Mouse (Mus musculus) midbrain, embryonic 13.5 days (tissue): Measurements from ENCODE around the gene Irf8. TPM values are rescaled to one million over a fixed set of nuclear protein-coding genes. Genes with fewer than 3 reads are reported as not detected.
"Not testable (repeated sequence)": the region's sequence is repeated elsewhere in the genome, so short reads cannot be mapped to it uniquely, and the experiment has no call there.

Experiments used
- ATAC-seq: fragments of 200-750 bp; cut with Nextera tagmentation; 2 replicates; pipeline ENCODE4 v1.8.0; 2017; ENCODE audit warnings: mild to moderate bottlenecking, moderate TSS enrichment, moderate library complexity
- H3K27ac ChIP-seq: fragments of 300-500 bp; sonication (generic); 2 replicates; pipeline ENCODE4 v1.5.1; 2015; ENCODE audit warnings: inconsistent platforms, mild to moderate bottlenecking, moderate library complexity
- H3K27me3 ChIP-seq: fragments of 300-500 bp; sonication (generic); 2 replicates; pipeline ENCODE4 v1.6.1; 2015; ENCODE audit warnings: mild to moderate bottlenecking, inconsistent platforms
- H3K36me3 ChIP-seq: fragments of 300-500 bp; sonication (generic); 2 replicates; pipeline ENCODE4 v1.6.1; 2015; ENCODE audit warnings: mild to moderate bottlenecking, inconsistent platforms
- H3K4me1 ChIP-seq: fragments of 300-500 bp; sonication (generic); replicated peaks from 2 replicates; pipeline ENCODE4 v1.6.1; 2015; ENCODE audit warnings: inconsistent platforms
- H3K4me2 ChIP-seq: fragments of 300-500 bp; sonication (generic); replicated peaks from 2 replicates; pipeline ENCODE4 v1.6.1; 2015; ENCODE audit warnings: moderate library complexity, mild to moderate bottlenecking, inconsistent platforms
- H3K4me3 ChIP-seq: fragments of 300-500 bp; sonication (generic); replicated peaks from 2 replicates; pipeline ENCODE4 v1.5.1; 2015; ENCODE audit warnings: mild to moderate bottlenecking, inconsistent platforms
- H3K9ac ChIP-seq: fragments of 300-500 bp; sonication (generic); replicated peaks from 2 replicates; pipeline ENCODE4 v1.6.1; 2015; ENCODE audit warnings: mild to moderate bottlenecking, inconsistent platforms
- H3K9me3 ChIP-seq: fragments of 300-500 bp; sonication (generic); 2 replicates; pipeline ENCODE4 v1.6.1; 2016; ENCODE audit warnings: mild to moderate bottlenecking, inconsistent platforms
- WGBS: fragments of 180-500 bp; shearing (Covaris S2); methylation state at CpG from one replicate; pipeline ENCODE4 v1.1.7; 2015; 5-methylcytosine and 5-hydroxymethylcytosine counted together
- polyA plus RNA-seq: library from polyadenylated mRNA; unstranded; fragments of >200 nt; fragmentation: Nextera tagmentation; extraction: Ambion mirVana; gene quantifications from 2 replicates; pipeline ENCODE4 v1.2.1, GENCODE M21; 2015

The Irf8 gene
- polyA plus RNA-seq, 1 experiment from 2014 or later = 3.9 TPM

- no peak for ATAC-seq
- H3K4me3 ChIP-seq = no peak overlapping the region
- no peaks in the 10 kb centered on the region for H3K36me3 ChIP-seq
- no peak overlapping the region for H3K27ac ChIP-seq
- H3K27me3 ChIP-seq = no peaks in the 10 kb centered on the region
- H3K9ac ChIP-seq = no peak overlapping the region
- H3K4me1 ChIP-seq = peaks cover 8% of the 10 kb centered on the region; the same call in 1 of the 2 replicates
- H3K4me2 ChIP-seq = no peak overlapping the region
- 87% methylated on average over 2 of the region's 2 CpGs for WGBS
- H3K9me3 ChIP-seq = no peaks in the 10 kb centered on the region
Measured at GRCm38 (mm10) chr8:120699565-120699964, 36.6 kb upstream of the Irf8 start.

- H3K27ac ChIP-seq = no peak overlapping the region
- no peaks in the 10 kb centered on the region for H3K36me3 ChIP-seq
- no peak for ATAC-seq
- no peaks in the 10 kb centered on the region for H3K9me3 ChIP-seq
- WGBS = 87% methylated on average over 4 of the region's 4 CpGs
- peaks cover 8% of the 10 kb centered on the region; the same call in 1 of the 2 replicates for H3K4me1 ChIP-seq
- no peak overlapping the region for H3K9ac ChIP-seq
- no peak overlapping the region for H3K4me2 ChIP-seq
- H3K27me3 ChIP-seq = no peaks in the 10 kb centered on the region
- no peak overlapping the region for H3K4me3 ChIP-seq
Measured at GRCm38 (mm10) chr8:120700053-120700452, 36.1 kb upstream of the Irf8 start.

DNA sequence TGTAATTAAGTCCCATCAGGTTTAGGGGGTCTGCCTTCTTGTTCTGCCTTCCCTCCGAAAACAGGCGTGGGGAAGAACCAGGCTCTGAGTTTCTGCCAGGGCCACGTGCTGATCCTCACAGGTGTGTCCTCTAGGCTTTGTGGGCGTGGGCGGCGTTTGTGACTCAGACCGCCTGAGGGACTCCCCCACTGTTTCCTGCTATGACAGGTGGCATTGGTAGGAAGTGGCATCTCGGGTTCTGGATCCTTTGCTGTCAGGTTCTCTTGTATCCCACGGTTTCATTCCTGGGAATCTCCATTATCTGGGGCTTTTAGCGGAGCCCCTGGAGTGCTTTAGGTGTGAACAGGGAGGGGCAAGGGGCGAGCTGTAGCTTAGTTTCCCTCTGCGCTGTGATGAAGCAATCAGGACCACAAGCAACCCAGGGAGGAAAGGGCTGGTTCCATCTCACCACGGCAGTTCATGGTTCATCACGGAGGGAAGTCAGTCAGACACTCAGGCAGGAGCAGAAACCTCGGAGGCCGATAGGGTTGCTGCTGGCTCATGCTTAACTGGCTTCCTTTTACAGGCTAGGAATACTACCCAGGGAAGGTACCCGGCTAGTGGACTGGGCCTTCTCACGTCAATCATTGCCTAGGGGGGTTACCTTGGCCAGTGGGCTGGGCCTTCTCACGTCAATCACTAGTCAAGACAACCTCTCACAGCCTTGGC lies 34.2 kb upstream of the Irf8 start:
- no peaks in the 10 kb centered on the region for H3K27me3 ChIP-seq
- H3K4me3 ChIP-seq = no peak overlapping the region
- H3K9me3 ChIP-seq = no peaks in the 10 kb centered on the region
- no peaks in the 10 kb centered on the region for H3K4me1 ChIP-seq
- H3K36me3 ChIP-seq = no peaks in the 10 kb centered on the region
- no peak overlapping the region for H3K9ac ChIP-seq
- H3K27ac ChIP-seq = no peak overlapping the region
- no peak overlapping the region for H3K4me2 ChIP-seq
- 72% methylated on average over 19 of the region's 19 CpGs for WGBS
- no peak for ATAC-seq

DNA sequence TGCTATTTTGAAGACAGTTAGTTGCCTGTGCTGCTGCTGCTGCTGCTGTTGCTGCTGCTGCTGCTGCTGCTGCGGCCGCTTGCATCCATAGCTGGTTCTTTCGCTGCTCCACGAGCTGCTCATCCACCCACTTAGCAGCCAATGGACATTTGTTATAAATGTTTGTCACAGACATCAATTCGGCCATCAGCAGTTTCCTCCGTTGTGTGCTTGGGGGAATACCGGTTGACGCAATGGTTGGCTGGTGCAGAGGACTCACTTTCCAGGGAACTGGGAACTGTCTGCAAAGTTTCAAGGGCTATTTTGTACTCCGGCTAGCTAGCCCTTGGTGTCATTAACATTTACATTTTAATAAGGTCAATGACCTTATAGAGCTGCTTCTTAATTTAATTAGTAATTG lies 32.0 kb upstream of the Irf8 start:
- H3K36me3 ChIP-seq = no peaks in the 10 kb centered on the region
- no peak overlapping the region for H3K9ac ChIP-seq
- ATAC-seq = no peak
- no peaks in the 10 kb centered on the region for H3K4me1 ChIP-seq
- no peak overlapping the region for H3K4me2 ChIP-seq
- no peaks in the 10 kb centered on the region for H3K9me3 ChIP-seq
- H3K4me3 ChIP-seq = no peak overlapping the region
- H3K27me3 ChIP-seq = no peaks in the 10 kb centered on the region
- no peak overlapping the region for H3K27ac ChIP-seq
- WGBS = 79% methylated on average over 9 of the region's 9 CpGs

- Histone ChIP-seq H3K4me1 (no peaks in the 10 kb centered on the region), H3K27ac (no peak overlapping the region), H3K4me2 (no peak overlapping the region), H3K9ac (no peak overlapping the region), H3K36me3 (no peaks in the 10 kb centered on the region), H3K27me3 (no peaks in the 10 kb centered on the region), H3K9me3 (no peaks in the 10 kb centered on the region), H3K4me3 (no peak overlapping the region)
- no peak for ATAC-seq
- WGBS = 86% methylated on average over 15 of the region's 15 CpGs
Measured at GRCm38 (mm10) chr8:120705163-120705562, 31.0 kb upstream of the Irf8 start.

- H3K36me3 ChIP-seq = no peaks in the 10 kb centered on the region
- WGBS = 81% methylated on average over 3 of the region's 3 CpGs
- H3K27me3 ChIP-seq = no peaks in the 10 kb centered on the region
- H3K9me3 ChIP-seq = no peaks in the 10 kb centered on the region
- H3K9ac ChIP-seq = no peak overlapping the region
- H3K4me3 ChIP-seq = no peak overlapping the region
- ATAC-seq = no peak
- no peaks in the 10 kb centered on the region for H3K4me1 ChIP-seq
- H3K27ac ChIP-seq = no peak overlapping the region
- no peak overlapping the region for H3K4me2 ChIP-seq
Measured at GRCm38 (mm10) chr8:120706193-120706592, 30.0 kb upstream of the Irf8 start.

DNA sequence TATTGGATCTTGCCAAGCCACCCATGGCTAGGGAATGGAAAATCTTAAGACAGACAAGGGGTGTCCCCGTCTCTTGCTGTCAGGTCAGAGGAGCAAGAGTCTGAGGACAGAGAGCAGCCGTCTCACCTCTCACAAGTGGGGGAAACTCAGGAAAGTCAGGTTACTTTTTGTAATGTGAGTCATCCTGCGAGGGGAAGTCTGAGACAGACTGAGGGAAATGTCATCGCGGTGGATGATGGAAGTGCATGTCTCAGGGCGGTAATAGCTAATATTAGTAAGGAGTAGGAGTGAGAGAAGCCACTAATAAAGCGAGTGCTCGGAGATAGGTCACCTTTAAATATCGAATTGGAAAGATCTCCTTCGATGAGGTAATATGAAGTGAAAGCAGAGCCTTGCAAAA lies 27.0 kb upstream of the Irf8 start:
- no peak overlapping the region for H3K4me3 ChIP-seq
- no peak overlapping the region for H3K27ac ChIP-seq
- H3K36me3 ChIP-seq = no peaks in the 10 kb centered on the region
- H3K9me3 ChIP-seq = no peaks in the 10 kb centered on the region
- H3K9ac ChIP-seq = no peak overlapping the region
- no peaks in the 10 kb centered on the region for H3K27me3 ChIP-seq
- no peak overlapping the region for H3K4me2 ChIP-seq
- 86% methylated on average over 10 of the region's 10 CpGs for WGBS
- ATAC-seq = no peak
- no peaks in the 10 kb centered on the region for H3K4me1 ChIP-seq

DNA sequence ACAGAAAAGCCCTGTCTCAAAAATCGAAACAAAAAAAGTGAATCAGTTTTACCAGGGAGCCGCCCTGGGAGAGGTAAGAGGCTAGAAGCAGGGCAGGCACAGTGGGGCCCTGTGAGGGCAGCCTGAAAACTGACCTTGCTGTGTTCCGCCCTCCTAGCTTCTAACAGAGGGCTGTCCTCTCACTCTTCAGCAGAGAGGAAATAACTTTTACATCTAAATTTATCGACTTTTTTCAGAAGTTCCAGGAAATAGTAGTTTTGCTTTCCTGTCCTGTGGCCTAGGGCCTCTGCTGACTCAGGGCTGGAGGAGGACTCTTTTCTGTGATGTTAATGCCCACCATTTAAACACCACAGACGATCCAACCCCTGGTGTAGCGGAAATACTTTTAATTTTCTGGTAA lies 21.0 kb upstream of the Irf8 start:
- Histone ChIP-seq H3K4me2 (no peak overlapping the region), H3K27me3 (no peaks in the 10 kb centered on the region), H3K27ac (no peak overlapping the region), H3K9ac (no peak overlapping the region), H3K4me3 (no peak overlapping the region), H3K36me3 (no peaks in the 10 kb centered on the region), H3K9me3 (no peaks in the 10 kb centered on the region), H3K4me1 (no peaks in the 10 kb centered on the region)
- 78% methylated on average over 6 of the region's 6 CpGs for WGBS
- ATAC-seq = no peak

DNA sequence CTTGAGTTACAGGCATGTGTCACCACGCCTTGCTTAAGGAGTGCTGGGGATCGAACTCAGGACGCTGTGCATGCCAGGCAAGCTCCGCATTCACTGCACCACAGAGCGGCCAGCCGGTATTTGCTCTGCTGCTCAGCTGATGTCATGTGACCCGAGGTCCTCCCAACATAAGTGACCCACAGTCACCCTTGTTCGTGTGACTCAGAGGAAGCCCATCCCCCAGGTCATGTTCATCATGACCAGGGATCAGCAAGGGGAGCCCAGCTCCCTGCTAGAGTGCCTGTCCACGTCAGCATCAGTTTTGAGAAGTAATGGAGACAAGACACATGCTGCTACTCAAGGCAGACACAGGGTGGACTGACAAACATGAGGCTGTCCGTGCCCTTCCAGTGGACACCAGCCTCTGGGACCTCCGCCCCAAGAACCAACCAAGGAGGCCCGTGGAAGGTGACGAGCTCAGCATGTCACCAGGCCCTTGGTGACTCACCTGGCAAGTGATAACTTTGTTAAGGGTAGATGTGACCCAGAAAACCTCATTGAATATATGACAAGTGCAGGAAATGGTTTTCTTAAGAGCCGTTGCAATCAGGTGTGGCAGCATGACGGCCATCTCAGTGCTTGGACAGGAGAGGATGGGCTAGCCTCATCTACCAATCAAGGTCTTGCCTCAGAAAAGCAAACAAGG lies 20.0 kb upstream of the Irf8 start:
- no peak for ATAC-seq
- Histone ChIP-seq H3K27ac (no peak overlapping the region), H3K36me3 (no peaks in the 10 kb centered on the region), H3K9ac (no peak overlapping the region), H3K4me2 (no peak overlapping the region), H3K27me3 (no peaks in the 10 kb centered on the region), H3K4me1 (no peaks in the 10 kb centered on the region), H3K9me3 (no peaks in the 10 kb centered on the region), H3K4me3 (no peak overlapping the region)
- 85% methylated on average over 15 of the region's 15 CpGs for WGBS

GRCm38 (mm10) chr8:120719586-120720236 lies 16.4 kb upstream of the Irf8 start:
- Histone ChIP-seq H3K36me3 (no peaks in the 10 kb centered on the region), H3K27ac (no peak overlapping the region), H3K9ac (no peak overlapping the region), H3K4me1 (no peaks in the 10 kb centered on the region), H3K4me3 (no peak overlapping the region), H3K9me3 (no peaks in the 10 kb centered on the region), H3K4me2 (no peak overlapping the region), H3K27me3 (no peaks in the 10 kb centered on the region)
- ATAC-seq = no peak
- WGBS = 75% methylated on average over 19 of the region's 19 CpGs

DNA sequence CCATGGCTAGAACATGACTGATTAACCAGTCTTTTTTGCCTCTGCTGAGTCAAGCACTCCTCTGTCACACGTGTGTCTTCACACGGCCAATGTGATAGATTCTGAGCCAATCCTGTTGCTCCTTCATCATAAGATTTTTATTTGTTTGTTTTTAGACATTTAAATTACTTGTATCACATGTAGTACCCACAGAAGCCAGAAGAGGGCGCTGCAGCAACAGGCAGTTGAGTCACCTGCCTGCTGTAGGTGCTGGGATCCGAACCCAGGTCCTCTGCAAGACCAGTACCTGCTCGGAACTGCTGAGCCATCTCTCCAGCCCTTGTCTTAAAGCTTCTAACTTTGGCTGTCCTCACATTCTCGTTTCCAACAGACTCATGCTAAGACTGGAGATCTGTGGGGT lies 13.1 kb upstream of the Irf8 start:
- Histone ChIP-seq H3K27ac (no peak overlapping the region), H3K9ac (no peak overlapping the region), H3K27me3 (no peaks in the 10 kb centered on the region), H3K9me3 (no peaks in the 10 kb centered on the region), H3K36me3 (no peaks in the 10 kb centered on the region), H3K4me3 (no peak overlapping the region), H3K4me1 (no peaks in the 10 kb centered on the region), H3K4me2 (no peak overlapping the region)
- 71% methylated on average over 6 of the region's 6 CpGs for WGBS
- no peak for ATAC-seq

DNA sequence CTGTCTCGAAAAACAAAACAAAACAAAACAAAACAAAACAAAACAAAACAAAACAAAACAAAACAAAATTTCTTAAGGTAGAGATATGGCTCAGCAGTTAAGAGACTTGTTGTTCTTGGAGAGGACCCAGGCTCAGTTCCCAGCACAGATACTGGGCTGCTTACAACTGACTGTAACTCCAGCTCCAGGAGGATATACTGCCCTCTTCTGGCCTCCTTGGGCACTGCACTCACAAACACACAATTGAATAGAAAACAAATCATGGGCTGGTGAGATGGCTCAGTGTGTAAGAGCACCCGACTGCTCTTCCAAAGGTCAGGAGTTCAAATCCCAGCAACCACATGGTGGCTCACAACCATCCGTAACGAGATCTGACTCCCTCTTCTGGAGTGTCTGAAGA lies 12.1 kb upstream of the Irf8 start:
- not testable (repeated sequence) for H3K9ac ChIP-seq, ATAC-seq, H3K4me2 ChIP-seq, H3K36me3 ChIP-seq, H3K27ac ChIP-seq, H3K4me3 ChIP-seq, H3K4me1 ChIP-seq, H3K9me3 ChIP-seq, H3K27me3 ChIP-seq
- WGBS = 98% methylated on average over 4 of the region's 4 CpGs
